Mouse (Mus musculus) G1E (cell line): Measurements from ENCODE around the gene Gm6899.

ENCODE experiments used
- CTCF ChIP-seq: IDR thresholded peaks from 2 replicates; pipeline ENCODE4 v1.5.1; 2012; ENCODE audit warnings: low read depth, low read length, inconsistent platforms, mixed read lengths
- GATA1 ChIP-seq: IDR thresholded peaks from 2 replicates; pipeline ENCODE4 v1.6.1; 2012; ENCODE audit warnings: borderline replicate concordance, low read length, inconsistent platforms, mixed read lengths
- GATA2 ChIP-seq: IDR thresholded peaks from 2 replicates; pipeline ENCODE4 v1.6.1; 2012; ENCODE audit warnings: low read depth, low read length, inconsistent platforms, borderline replicate concordance
- POLR2AphosphoS5 ChIP-seq: IDR thresholded peaks from 2 replicates; pipeline ENCODE4 v1.6.1; 2012; ENCODE audit warnings: low read depth, low read length, inconsistent platforms; ENCODE audit not compliant: insufficient replicate concordance
- TAL1 ChIP-seq: conservative IDR thresholded peaks from 2 replicates; pipeline ENCODE4 v1.6.1; 2012; ENCODE audit warnings: low read depth, low read length, inconsistent platforms, mixed read lengths

DNA sequence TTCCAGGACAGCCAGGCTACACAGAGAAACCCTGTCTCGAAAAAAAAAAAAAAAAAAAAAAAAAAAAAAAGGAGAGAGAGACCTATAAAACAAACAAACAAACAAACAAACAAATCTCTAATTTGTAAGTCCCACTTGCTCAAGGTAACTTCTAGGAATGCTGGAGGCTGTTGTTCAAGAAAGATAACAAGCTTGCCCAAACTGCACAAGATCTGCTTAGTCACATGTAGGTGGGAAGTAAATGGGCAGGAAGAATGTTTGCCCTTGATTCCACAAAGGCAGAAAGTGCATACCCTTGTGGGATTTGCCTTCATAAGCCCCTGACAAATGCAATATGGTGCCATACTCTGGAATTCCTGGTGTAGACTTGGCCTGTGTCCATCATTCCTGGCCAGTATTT is 1.4 kb downstream of the Gm6899 start:
- TF ChIP-seq CTCF (no peak), GATA1 (no peak), TAL1 (no peak), GATA2 (no peak), POLR2AphosphoS5 (no peak)
